Mouse (Mus musculus): ENCODE measurements at regions not wholly inside any gene's neighbourhood (a gene's known extent, or its start where the extent isn't known, plus 50 kb on each side); places are given as distances from the start of the nearest gene placed in this dataset.

- TF ChIP-seq CTCF (IDR thresholded peaks at IDR 0.05; ENCODE audit: low read depth, low read length) (no peak), POLR2A (IDR thresholded peaks at IDR 0.05; ENCODE audit: extremely low read depth, insufficient read depth, low read length) (no peak)
Observed at GRCm38 (mm10) chr9:47055558-47055957, 57.0 kb downstream of the Gm4791 start.
